Mouse (Mus musculus): ENCODE results near the gene Lrrc10. TPM values are rescaled to one million over a fixed set of nuclear protein-coding genes. Genes with fewer than 3 reads are reported as not detected.
A peak's percentile ranks its signal among the peaks of the same experiment; 100 is the strongest.
"Not testable (repeated sequence)": the region's sequence is repeated elsewhere in the genome, so short reads cannot be mapped to it uniquely, and the experiment has no call there.

Gene Lrrc10
- polyA plus RNA-seq, 1 experiment from 2014 or later, result not detected

DNA sequence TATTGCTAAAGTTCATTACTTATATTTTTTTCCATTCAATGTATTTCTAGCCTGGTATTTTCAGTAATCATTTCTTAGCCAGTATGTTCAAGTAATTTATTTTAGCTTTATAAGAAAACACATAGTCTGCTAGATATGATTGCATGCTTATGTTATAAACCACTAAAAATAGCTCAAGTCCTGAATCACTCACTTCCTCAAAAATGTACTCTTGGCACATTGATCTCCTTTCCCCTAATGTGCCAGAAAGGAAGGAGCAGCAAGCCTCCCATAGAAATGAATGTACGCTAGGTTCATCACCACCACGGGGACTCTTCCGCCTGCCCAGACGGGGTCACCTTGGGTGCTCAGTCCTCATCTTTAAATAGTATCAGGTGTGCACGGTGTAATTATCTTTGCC, 30.6 kb upstream of the Lrrc10 start:
- H3K9ac ChIP-seq, result no peak overlapping the region
- H3K9me3 ChIP-seq, result no peaks in the 10 kb centered on the region
- no peak overlapping the region for H3K4me3 ChIP-seq
- H3K4me2 ChIP-seq, result no peak overlapping the region
- H3K4me1 ChIP-seq, result peaks cover 10% of the 10 kb centered on the region; the same call in 1 of the 2 replicates
- no peak for ATAC-seq (ENCODE audit: insufficient number of reproducible peaks, insufficient read depth, low FRiP score, low TSS enrichment, low read depth)
- no peak overlapping the region for H3K27ac ChIP-seq
- H3K27me3 ChIP-seq, result no peaks in the 10 kb centered on the region
- no peaks in the 10 kb centered on the region for H3K36me3 ChIP-seq
- WGBS, result 87% methylated on average over 5 of the region's 5 CpGs

DNA sequence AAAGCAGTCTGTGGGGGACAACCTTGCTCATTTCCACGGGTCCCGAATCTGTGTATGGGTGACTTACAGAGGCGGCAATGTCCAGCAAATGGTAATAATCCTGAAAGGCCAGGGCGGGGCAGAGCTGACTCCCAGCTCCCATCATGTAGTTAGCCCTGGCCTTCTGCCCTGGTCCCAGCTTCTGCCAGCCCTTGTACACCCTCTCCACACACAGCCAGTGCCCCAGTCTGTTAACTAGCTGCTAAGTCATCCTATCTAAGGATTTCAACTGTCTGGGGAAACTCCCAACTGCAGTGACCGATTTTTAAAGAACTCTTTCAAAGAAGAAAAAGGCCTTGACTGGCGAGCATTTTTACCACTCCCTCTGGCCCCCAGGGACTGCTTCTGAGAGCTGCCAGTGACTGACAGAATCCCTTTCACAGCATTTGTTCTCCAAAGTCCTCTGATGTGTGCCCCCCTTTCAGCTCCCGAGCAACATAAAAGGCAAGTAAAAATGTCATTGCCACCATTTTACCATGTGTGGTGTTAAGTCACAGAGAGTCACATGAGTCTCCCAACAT, 26.8 kb upstream of the Lrrc10 start:
- H3K27me3 ChIP-seq, result peaks cover 20% of the 10 kb centered on the region
- H3K9ac ChIP-seq, result no peak overlapping the region
- peaks cover 22% of the 10 kb centered on the region for H3K4me1 ChIP-seq
- H3K27ac ChIP-seq, result no peak overlapping the region
- H3K9me3 ChIP-seq, result no peaks in the 10 kb centered on the region
- ATAC-seq (ENCODE audit: insufficient number of reproducible peaks, insufficient read depth, low FRiP score, low TSS enrichment, low read depth), result no peak
- no peak overlapping the region for H3K4me3 ChIP-seq
- no peak overlapping the region for H3K4me2 ChIP-seq
- H3K36me3 ChIP-seq, result no peaks in the 10 kb centered on the region
- 55% methylated on average over 7 of the region's 7 CpGs for WGBS

GRCm38 (mm10) chr10:117021020-117021754, 24.0 kb upstream of the Lrrc10 start:
- ATAC-seq (ENCODE audit: insufficient number of reproducible peaks, insufficient read depth, low FRiP score, low TSS enrichment, low read depth), result no peak

GRCm38 (mm10) chr10:117023693-117024092, 21.4 kb upstream of the Lrrc10 start:
- Histone ChIP-seq H3K27me3 (peaks cover 32% of the 10 kb centered on the region), H3K4me1 (peaks cover 18% of the 10 kb centered on the region), H3K9me3 (no peaks in the 10 kb centered on the region), H3K4me2 (peak overlapping the region; percentile 36), H3K9ac (no peak overlapping the region), H3K27ac (no peak overlapping the region), H3K36me3 (no peaks in the 10 kb centered on the region), H3K4me3 (no peak overlapping the region; the same call in 1 of the 2 replicates)
- ATAC-seq (ENCODE audit: insufficient number of reproducible peaks, insufficient read depth, low FRiP score, low TSS enrichment, low read depth), result no peak
- WGBS, result 52% methylated on average over 16 of the region's 16 CpGs

More at GRCm38 (mm10) chr10:117021020-117021754, 24.0 kb upstream of the Lrrc10 start:
- H3K9me3 ChIP-seq, result no peaks in the 10 kb centered on the region
- H3K27ac ChIP-seq, result no peak overlapping the region
- no peak overlapping the region for H3K9ac ChIP-seq
- WGBS, result 7% methylated on average over 21 of the region's 21 CpGs
- H3K36me3 ChIP-seq, result no peaks in the 10 kb centered on the region
- peak overlapping the region; percentile 35 for H3K4me2 ChIP-seq
- peaks cover 32% of the 10 kb centered on the region for H3K27me3 ChIP-seq
- no peak overlapping the region for H3K4me3 ChIP-seq
- H3K4me1 ChIP-seq, result peaks cover 25% of the 10 kb centered on the region

DNA sequence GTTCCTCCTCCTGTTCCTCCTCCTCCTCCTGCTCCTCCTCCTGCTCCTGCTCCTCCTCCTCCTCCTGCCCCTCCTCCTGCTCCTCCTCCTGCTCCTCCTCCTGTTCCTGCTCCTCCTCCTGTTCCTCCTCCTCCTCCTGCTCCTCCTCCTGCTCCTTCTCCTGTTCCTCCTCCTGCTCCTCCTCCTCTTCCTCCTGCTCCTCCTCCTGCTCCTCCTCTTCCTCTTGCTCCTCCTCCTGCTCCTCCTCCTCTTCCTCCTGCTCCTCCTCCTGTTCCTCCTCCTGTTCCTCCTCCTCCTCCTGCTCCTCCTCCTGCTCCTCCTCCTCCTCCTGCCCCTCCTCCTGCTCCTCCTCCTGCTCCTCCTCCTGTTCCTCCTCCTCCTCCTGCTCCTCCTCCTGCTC, 19.4 kb upstream of the Lrrc10 start:
- peaks cover 32% of the 10 kb centered on the region for H3K27me3 ChIP-seq
- not testable (repeated sequence) for H3K9ac ChIP-seq; H3K27ac ChIP-seq; H3K9me3 ChIP-seq; H3K4me3 ChIP-seq; H3K36me3 ChIP-seq; ATAC-seq (ENCODE audit: insufficient number of reproducible peaks, insufficient read depth, low FRiP score, low TSS enrichment, low read depth); H3K4me2 ChIP-seq
- H3K4me1 ChIP-seq, result peaks cover 18% of the 10 kb centered on the region

DNA sequence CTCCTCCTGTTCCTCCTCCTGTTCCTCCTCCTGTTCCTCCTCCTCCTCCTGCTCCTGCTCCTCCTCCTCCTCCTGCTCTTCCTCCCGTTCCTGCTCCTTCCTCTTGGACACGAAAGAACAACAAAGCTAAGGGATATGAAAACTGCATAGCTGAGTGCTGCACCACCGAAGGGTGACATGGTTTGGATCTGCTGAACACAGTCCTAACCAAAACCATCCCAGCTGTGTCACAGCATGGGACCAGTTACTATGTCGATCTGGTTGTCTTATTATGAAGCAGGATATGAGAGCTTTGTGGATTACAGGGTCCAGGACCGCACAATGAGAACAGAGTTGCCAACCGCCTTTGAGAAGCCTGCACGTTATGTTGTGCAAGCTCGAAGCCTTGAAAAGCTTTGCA, 19.0 kb upstream of the Lrrc10 start:
- Histone ChIP-seq H3K9ac (no peak overlapping the region), H3K4me1 (peaks cover 14% of the 10 kb centered on the region), H3K36me3 (no peaks in the 10 kb centered on the region), H3K27ac (no peak overlapping the region), H3K4me3 (no peak overlapping the region), H3K9me3 (no peaks in the 10 kb centered on the region), H3K4me2 (no peak overlapping the region), H3K27me3 (peaks cover 28% of the 10 kb centered on the region)
- no peak for ATAC-seq (ENCODE audit: insufficient number of reproducible peaks, insufficient read depth, low FRiP score, low TSS enrichment, low read depth)
- 64% methylated on average over 8 of the region's 8 CpGs for WGBS

DNA sequence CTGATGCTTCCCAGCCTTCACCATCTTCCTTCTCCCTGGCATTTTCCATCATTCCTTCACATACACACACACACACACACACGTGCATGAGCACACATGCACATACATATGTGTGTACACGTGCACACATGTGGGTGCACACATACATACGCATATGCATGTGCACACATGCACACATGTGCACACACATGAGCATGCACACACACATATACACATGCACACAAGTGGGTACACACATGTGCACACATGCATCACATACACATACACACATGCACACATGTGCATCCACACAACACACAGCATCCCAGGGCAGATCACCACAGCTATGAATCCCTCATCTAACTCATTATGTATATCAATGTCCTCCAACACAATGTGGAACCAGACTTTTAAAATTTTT, 14.0 kb upstream of the Lrrc10 start:
- no peaks in the 10 kb centered on the region for H3K9me3 ChIP-seq
- no peak overlapping the region for H3K4me3 ChIP-seq
- ATAC-seq (ENCODE audit: insufficient number of reproducible peaks, insufficient read depth, low FRiP score, low TSS enrichment, low read depth), result no peak
- H3K9ac ChIP-seq, result no peak overlapping the region
- H3K4me1 ChIP-seq, result peaks cover 8% of the 10 kb centered on the region; the same call in 1 of the 2 replicates
- H3K4me2 ChIP-seq, result no peak overlapping the region
- no peaks in the 10 kb centered on the region for H3K27me3 ChIP-seq
- no peaks in the 10 kb centered on the region for H3K36me3 ChIP-seq
- 92% methylated on average over 3 of the region's 3 CpGs for WGBS
- H3K27ac ChIP-seq, result no peak overlapping the region

DNA sequence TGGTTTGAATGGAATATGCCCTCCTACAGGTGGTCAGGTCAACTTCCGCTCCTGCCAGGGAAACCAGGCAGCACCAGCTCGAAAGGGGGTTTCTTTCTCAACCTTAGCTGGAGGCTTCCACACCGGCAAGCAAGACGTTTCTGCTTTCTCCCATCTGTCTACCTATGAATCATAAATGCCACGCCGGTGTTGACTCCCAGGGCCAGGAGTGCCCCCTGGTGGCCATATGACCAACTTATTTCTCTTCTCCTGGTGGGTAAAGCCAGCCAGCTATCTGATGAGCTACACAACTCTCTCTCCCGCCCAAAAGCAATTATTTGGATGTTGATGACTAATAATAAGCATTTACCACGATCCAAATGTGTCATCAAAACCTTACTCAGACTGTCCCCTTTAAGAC, 11.4 kb upstream of the Lrrc10 start:
- ATAC-seq (ENCODE audit: insufficient number of reproducible peaks, insufficient read depth, low FRiP score, low TSS enrichment, low read depth), result no peak
- Histone ChIP-seq H3K27ac (no peak overlapping the region), H3K4me2 (no peak overlapping the region), H3K4me3 (no peak overlapping the region), H3K9ac (no peak overlapping the region), H3K9me3 (no peaks in the 10 kb centered on the region), H3K36me3 (no peaks in the 10 kb centered on the region), H3K4me1 (peaks cover 8% of the 10 kb centered on the region; the same call in 1 of the 2 replicates), H3K27me3 (no peaks in the 10 kb centered on the region)
- WGBS, result 17% methylated on average over 8 of the region's 8 CpGs

GRCm38 (mm10) chr10:117040355-117040754, 4.8 kb upstream of the Lrrc10 start:
- H3K4me1 ChIP-seq, result peaks cover 11% of the 10 kb centered on the region
- no peaks in the 10 kb centered on the region for H3K36me3 ChIP-seq
- no peak overlapping the region for H3K27ac ChIP-seq
- no peaks in the 10 kb centered on the region for H3K27me3 ChIP-seq
- no peaks in the 10 kb centered on the region for H3K9me3 ChIP-seq
- 69% methylated on average over 6 of the region's 6 CpGs for WGBS
- H3K9ac ChIP-seq, result no peak overlapping the region
- no peak overlapping the region for H3K4me2 ChIP-seq
- ATAC-seq (ENCODE audit: insufficient number of reproducible peaks, insufficient read depth, low FRiP score, low TSS enrichment, low read depth), result no peak
- H3K4me3 ChIP-seq, result no peak overlapping the region

- peaks cover 22% of the 10 kb centered on the region for H3K4me1 ChIP-seq
- no peaks in the 10 kb centered on the region for H3K9me3 ChIP-seq
- 85% methylated on average over 14 of the region's 14 CpGs for WGBS
- H3K9ac ChIP-seq, result no peak overlapping the region
- no peaks in the 10 kb centered on the region for H3K36me3 ChIP-seq
- no peak overlapping the region for H3K27ac ChIP-seq
- no peaks in the 10 kb centered on the region for H3K27me3 ChIP-seq
- no peak for ATAC-seq (ENCODE audit: insufficient number of reproducible peaks, insufficient read depth, low FRiP score, low TSS enrichment, low read depth)
- no peak overlapping the region for H3K4me3 ChIP-seq
- no peak overlapping the region for H3K4me2 ChIP-seq
These were observed 2.8 kb upstream of the Lrrc10 start for GRCm38 (mm10) chr10:117042295-117042694.

DNA sequence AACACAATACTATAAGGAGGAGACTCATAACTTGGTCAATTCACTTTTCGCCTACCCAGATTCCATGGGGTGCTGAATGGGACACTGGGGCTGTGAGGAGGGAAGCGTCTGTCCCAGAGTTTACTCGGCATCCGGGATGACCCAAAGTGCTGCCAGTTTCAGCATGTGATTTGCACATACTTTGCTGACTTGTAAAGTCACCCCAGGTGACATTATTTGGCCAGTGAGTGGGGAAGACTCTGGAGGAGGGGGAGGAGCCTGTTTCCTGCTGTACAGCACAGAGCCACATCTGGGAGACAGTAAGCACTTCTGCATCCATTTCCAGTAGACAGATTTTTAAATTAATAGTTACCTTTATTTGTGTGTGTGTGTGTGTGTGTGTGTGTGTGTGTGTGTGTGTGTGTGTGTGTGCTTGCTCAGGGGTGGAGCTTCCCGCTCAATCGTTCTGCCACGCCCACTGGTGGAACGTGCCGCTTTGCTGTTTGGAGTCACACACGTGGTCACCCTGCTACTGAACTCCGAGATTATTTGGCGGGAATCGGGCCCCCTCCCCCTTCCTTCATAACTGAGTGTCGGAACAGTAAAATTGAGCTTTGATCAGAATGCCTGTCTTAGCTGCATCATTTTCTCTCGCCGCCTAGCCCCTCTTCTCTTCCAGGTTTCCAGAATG, 1.5 kb upstream of the Lrrc10 start:
- peaks cover 22% of the 10 kb centered on the region for H3K4me1 ChIP-seq
- not testable (repeated sequence) for H3K27me3 ChIP-seq; ATAC-seq (ENCODE audit: insufficient number of reproducible peaks, insufficient read depth, low FRiP score, low TSS enrichment, low read depth); H3K36me3 ChIP-seq; H3K27ac ChIP-seq; H3K9me3 ChIP-seq; H3K9ac ChIP-seq; H3K4me3 ChIP-seq
- 0 out of 2 replicates have a peak overlapping the region, but pooled peaks have one; percentile 18 for H3K4me2 ChIP-seq
- WGBS, result 33% methylated on average over 13 of the region's 16 CpGs

DNA sequence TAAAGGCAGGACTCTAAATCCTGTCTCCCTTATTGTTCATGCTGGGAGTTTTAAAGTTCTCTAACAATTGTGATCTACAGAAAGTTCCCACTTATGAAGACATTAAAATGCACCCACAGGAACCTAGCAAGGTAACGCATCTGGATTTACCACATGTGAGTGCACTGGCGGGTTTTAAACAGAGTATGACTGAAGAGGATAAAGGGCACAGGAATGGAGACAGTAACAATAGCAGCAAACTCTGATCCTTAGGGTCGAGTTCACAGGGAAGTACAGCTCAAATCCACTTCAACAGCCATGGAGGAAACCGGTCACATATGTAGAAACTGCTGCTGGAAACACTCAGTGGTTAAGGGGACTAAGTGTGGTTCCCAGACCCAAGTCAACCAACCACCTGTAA, 4.1 kb downstream of the Lrrc10 start:
- Histone ChIP-seq H3K9ac (0 out of 2 replicates have a peak overlapping the region, but pooled peaks have one; percentile 16), H3K27me3 (no peaks in the 10 kb centered on the region), H3K4me2 (no peak overlapping the region), H3K27ac (no peak overlapping the region), H3K4me3 (no peak overlapping the region), H3K9me3 (no peaks in the 10 kb centered on the region), H3K4me1 (peaks cover 17% of the 10 kb centered on the region), H3K36me3 (peaks cover 58% of the 10 kb centered on the region)
- no peak for ATAC-seq (ENCODE audit: insufficient number of reproducible peaks, insufficient read depth, low FRiP score, low TSS enrichment, low read depth)
- WGBS, result 79% methylated on average over 4 of the region's 4 CpGs
